Mouse (Mus musculus) spleen, postnatal 0 days (tissue): ENCODE measurements around the gene Pabpn1l. TPM values are rescaled to one million over a fixed set of nuclear protein-coding genes. Genes with fewer than 3 reads are reported as not detected.

ENCODE experiments used
- polyA plus RNA-seq: library from polyadenylated mRNA; unstranded; fragments of >200 nt; fragmentation: Nextera tagmentation; extraction: Ambion mirVana; gene quantifications from 2 replicates; pipeline ENCODE4 v1.2.1, GENCODE M21; 2015

The Pabpn1l gene
- polyA plus RNA-seq, result not detected in 2 replicates

GRCm38 (mm10) chr8:122622727-122623126 lies at the start of gene Pabpn1l:
Pabpn1l (minus strand) TSS chr8:122622739.

DNA sequence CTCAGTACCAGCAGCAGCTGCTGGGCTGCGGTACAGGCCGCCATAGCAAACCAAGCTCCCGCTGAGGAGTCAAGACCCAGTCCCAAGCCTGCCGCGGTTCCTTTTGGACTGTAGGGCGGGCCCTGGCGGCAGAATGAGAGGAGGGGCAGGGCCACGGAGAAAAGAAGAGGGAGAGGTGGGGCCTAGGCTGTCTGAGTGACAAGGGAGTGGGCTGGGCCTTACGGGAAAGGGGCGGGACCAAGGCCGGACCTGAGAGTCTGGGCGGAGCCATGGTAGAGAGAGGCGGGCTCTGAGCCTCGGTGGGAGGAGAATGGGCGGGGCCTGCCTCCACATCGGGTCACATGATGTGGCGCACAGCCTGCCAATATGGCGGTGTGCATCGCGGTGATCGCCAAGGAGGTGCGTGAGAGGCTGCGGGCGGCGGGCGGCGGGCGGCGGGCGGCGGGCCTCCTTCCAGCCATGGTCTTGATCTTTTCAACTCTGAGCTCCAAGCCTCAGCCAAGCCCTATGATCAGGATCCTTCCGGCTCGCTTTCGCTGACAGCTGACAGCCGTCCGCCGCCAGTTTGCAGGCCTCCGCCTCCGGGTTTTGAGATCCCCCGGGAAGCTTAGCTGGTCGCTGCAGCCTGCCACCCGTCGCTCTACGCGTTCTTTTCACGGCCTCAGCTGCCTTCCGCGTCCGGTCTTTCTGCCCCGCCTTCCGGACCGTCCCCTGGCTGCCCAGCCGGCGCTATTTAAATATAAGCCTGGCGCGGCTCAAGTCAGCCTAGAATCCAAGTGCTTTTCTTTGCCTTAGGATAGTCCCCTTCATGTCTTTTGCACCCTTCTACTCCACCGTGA lies 11.0 kb downstream of the Pabpn1l start, which contains the start of the genes Galns and Trappc2l:
Galns (minus strand) TSS at position 169 of the 839 bp plus-strand sequence.
Trappc2l (plus strand) TSS at position 346 of the 839 bp plus-strand sequence.

GRCm38 (mm10) chr8:122576648-122577022 lies 45.9 kb downstream of the Pabpn1l start, which contains the start of gene Aprt:
Aprt (minus strand) TSS chr8:122576909.

Other genes with a start within 250 kb of the Pabpn1l start
- 23.8 and 23.9 TPM in 2 replicates for gene Zc3h18, start 246.1 kb downstream of the Pabpn1l start, polyA plus RNA-seq
- not detected in 2 replicates for gene Il17c, start 200.7 kb downstream of the Pabpn1l start, polyA plus RNA-seq
- 305 and 420 TPM in 2 replicates for gene Cyba, start 189.8 kb downstream of the Pabpn1l start, polyA plus RNA-seq
- gene Mvd, start 179.3 kb downstream of the Pabpn1l start, polyA plus RNA-seq, result 4.5 and 5.4 TPM in 2 replicates
- gene Snai3, start 162.0 kb downstream of the Pabpn1l start, polyA plus RNA-seq, result 0.18 and 0.22 TPM in 2 replicates
- 26.7 and 35.5 TPM in 2 replicates for gene Rnf166, start 146.7 kb downstream of the Pabpn1l start, polyA plus RNA-seq
- 20.0 and 26.5 TPM in 2 replicates for gene Ctu2, start 146.6 kb downstream of the Pabpn1l start, polyA plus RNA-seq
- gene Piezo1, start 71.4 kb downstream of the Pabpn1l start, polyA plus RNA-seq, result 18.7 and 19.2 TPM in 2 replicates
- 60.0 and 74.7 TPM in 2 replicates for gene Cdt1, start 54.7 kb downstream of the Pabpn1l start, polyA plus RNA-seq
- gene Aprt, start 45.8 kb downstream of the Pabpn1l start, polyA plus RNA-seq, result 244 and 262 TPM in 2 replicates
- 7.5 and 10.0 TPM in 2 replicates for gene Galns, start 11.3 kb downstream of the Pabpn1l start, polyA plus RNA-seq
- gene Trappc2l, start 11.1 kb downstream of the Pabpn1l start, polyA plus RNA-seq, result 30.1 and 37.3 TPM in 2 replicates
- 7.4 and 8.1 TPM in 2 replicates for gene Cbfa2t3, start 76.4 kb upstream of the Pabpn1l start, polyA plus RNA-seq
- 7.0 and 7.6 TPM in 2 replicates for gene Acsf3, start 152.7 kb upstream of the Pabpn1l start, polyA plus RNA-seq
- gene Cdh15, start 225.2 kb upstream of the Pabpn1l start, polyA plus RNA-seq, result not detected in 2 replicates